Mouse (Mus musculus) heart, adult 2 months (tissue): ENCODE data around the gene 4833423E24Rik.

Experiments used
- CTCF ChIP-seq: fragments of 200-600 bp; IDR thresholded peaks from 2 replicates; pipeline ENCODE4 v1.8.1; 2022; ENCODE audit warnings: antibody characterized with exemption, mild to moderate bottlenecking, moderate library complexity
- EP300 ChIP-seq: fragments of 200-500 bp; IDR thresholded peaks from 2 replicates; pipeline ENCODE4 v1.6.1; 2011; ENCODE audit warnings: low read depth, low read length, control low read depth; ENCODE audit not compliant: insufficient read depth

GRCm38 (mm10) chr2:85442546-85442945 lies 76.3 kb downstream of the 4833423E24Rik start:
- TF ChIP-seq CTCF (no peak), EP300 (no peak)
